Mouse (Mus musculus): ENCODE data around the gene Naa20. TPM values are rescaled to one million over a fixed set of nuclear protein-coding genes. Genes with fewer than 3 reads are reported as not detected.
A peak's percentile ranks its signal among the peaks of the same experiment; 100 is the strongest.

The Naa20 gene
- polyA plus RNA-seq (2016; fragmentation: Nextera tagmentation; extraction: Ambion mirVana), result 115 and 125 TPM in 2 replicates

- WGBS, result 88% methylated on average over 6 of the region's 6 CpGs
- H3K9ac ChIP-seq, result no peak within 1 kb of the TSS
- no peaks in the 10 kb centered on the region for H3K9me3 ChIP-seq (replicated peaks)
- no peaks in the 10 kb centered on the region for H3K27me3 ChIP-seq
- peak within 1 kb of the TSS; percentile 99 for H3K4me3 ChIP-seq
- no peak for ATAC-seq (ENCODE audit: low FRiP score)
- H3K36me3 ChIP-seq, result 0 out of 2 replicates have a peak, but pooled peaks cover under 1% of the 10 kb centered on the region
- H3K4me1 ChIP-seq, result peaks cover 16% of the 10 kb centered on the region
- H3K27ac ChIP-seq, result no peak within 1 kb of the TSS
- H3K4me2 ChIP-seq (replicated peaks), result peak within 1 kb of the TSS; percentile 63
Observed at GRCm38 (mm10) chr2:145901861-145902260, at the start of gene Naa20. TSS of gene Naa20 (plus strand) at chr2:145902099.

- ATAC-seq (ENCODE audit: low FRiP score), result no peak
- no peaks in the 10 kb centered on the region for H3K27me3 ChIP-seq
- 91% methylated on average over 9 of the region's 9 CpGs for WGBS
Observed at GRCm38 (mm10) chr2:145855831-145856230, 46.1 kb upstream of the Naa20 start.

GRCm38 (mm10) chr2:145857864-145858263, 44.0 kb upstream of the Naa20 start:
- Histone ChIP-seq H3K36me3 (no peaks in the 10 kb centered on the region), H3K4me1 (peaks cover 26% of the 10 kb centered on the region), H3K9me3 (replicated peaks) (no peaks in the 10 kb centered on the region), H3K9ac (no peak overlapping the region), H3K27ac (no peak overlapping the region), H3K4me3 (no peak overlapping the region), H3K4me2 (replicated peaks) (no peak overlapping the region), H3K27me3 (no peaks in the 10 kb centered on the region)
- ATAC-seq (ENCODE audit: low FRiP score), result no peak
- WGBS, result 74% methylated on average over 8 of the region's 8 CpGs

More at GRCm38 (mm10) chr2:145855831-145856230, 46.1 kb upstream of the Naa20 start:
- H3K27ac ChIP-seq, result no peak overlapping the region
- H3K36me3 ChIP-seq, result no peaks in the 10 kb centered on the region
- no peak overlapping the region for H3K4me2 ChIP-seq (replicated peaks)
- H3K9me3 ChIP-seq (replicated peaks), result no peaks in the 10 kb centered on the region
- no peak overlapping the region for H3K4me3 ChIP-seq
- peaks cover 17% of the 10 kb centered on the region for H3K4me1 ChIP-seq
- H3K9ac ChIP-seq, result no peak overlapping the region

- peak; percentile 32 for ATAC-seq (ENCODE audit: low FRiP score)
- H3K4me3 ChIP-seq, result no peak overlapping the region
- H3K4me2 ChIP-seq (replicated peaks), result peak overlapping the region; percentile 59
- peaks cover 26% of the 10 kb centered on the region for H3K4me1 ChIP-seq
- WGBS, result 44% methylated on average over 7 of the region's 7 CpGs
- no peaks in the 10 kb centered on the region for H3K36me3 ChIP-seq
- H3K27me3 ChIP-seq, result no peaks in the 10 kb centered on the region
- H3K27ac ChIP-seq, result peak overlapping the region; percentile 86
- H3K9ac ChIP-seq, result peak overlapping the region; percentile 48; the same call in 1 of the 2 replicates
- H3K9me3 ChIP-seq (replicated peaks), result no peaks in the 10 kb centered on the region
Observed at GRCm38 (mm10) chr2:145859442-145859931, 42.4 kb upstream of the Naa20 start.

GRCm38 (mm10) chr2:145859932-145860801, 41.7 kb upstream of the Naa20 start:
- H3K9me3 ChIP-seq (replicated peaks), result no peaks in the 10 kb centered on the region
- H3K4me3 ChIP-seq, result peak overlapping the region; percentile 38
- peaks cover 26% of the 10 kb centered on the region for H3K4me1 ChIP-seq
- WGBS, result 7% methylated on average over 40 of the region's 40 CpGs
- no peaks in the 10 kb centered on the region for H3K36me3 ChIP-seq
- no peaks in the 10 kb centered on the region for H3K27me3 ChIP-seq
- peak overlapping the region; percentile 86 for H3K27ac ChIP-seq
- peak; percentile 89 for ATAC-seq (ENCODE audit: low FRiP score)
- peak overlapping the region; percentile 48 for H3K9ac ChIP-seq
- H3K4me2 ChIP-seq (replicated peaks), result peak overlapping the region; percentile 59

- Histone ChIP-seq H3K4me3 (peak overlapping the region; percentile 38), H3K4me1 (peaks cover 26% of the 10 kb centered on the region), H3K36me3 (no peaks in the 10 kb centered on the region), H3K4me2 (replicated peaks) (peak overlapping the region; percentile 59), H3K27me3 (no peaks in the 10 kb centered on the region), H3K9me3 (replicated peaks) (no peaks in the 10 kb centered on the region), H3K9ac (0 out of 2 replicates have a peak overlapping the region, but pooled peaks have one; percentile 48), H3K27ac (peak overlapping the region; percentile 86)
- WGBS, result 58% methylated on average over 8 of the region's 8 CpGs
- no peak for ATAC-seq (ENCODE audit: low FRiP score)
Observed at GRCm38 (mm10) chr2:145861193-145862123, 40.4 kb upstream of the Naa20 start.

- H3K4me2 ChIP-seq (replicated peaks), result peak overlapping the region; percentile 59
- H3K27me3 ChIP-seq, result no peaks in the 10 kb centered on the region
- peak overlapping the region; percentile 38; the same call in 1 of the 2 replicates for H3K4me3 ChIP-seq
- H3K27ac ChIP-seq, result peak overlapping the region; percentile 72
- ATAC-seq (ENCODE audit: low FRiP score), result no peak
- H3K4me1 ChIP-seq, result peaks cover 26% of the 10 kb centered on the region
- no peaks in the 10 kb centered on the region for H3K9me3 ChIP-seq (replicated peaks)
- no peak overlapping the region for H3K9ac ChIP-seq
- H3K36me3 ChIP-seq, result no peaks in the 10 kb centered on the region
- 36% methylated on average over 10 of the region's 10 CpGs for WGBS
Observed at GRCm38 (mm10) chr2:145862206-145862817, 39.6 kb upstream of the Naa20 start.

- H3K27ac ChIP-seq, result no peak overlapping the region
- no peak overlapping the region for H3K9ac ChIP-seq
- 91% methylated on average over 3 of the region's 3 CpGs for WGBS
- no peak for ATAC-seq (ENCODE audit: low FRiP score)
- H3K9me3 ChIP-seq (replicated peaks), result no peaks in the 10 kb centered on the region
- no peak overlapping the region for H3K4me3 ChIP-seq
- peaks cover 15% of the 10 kb centered on the region for H3K4me1 ChIP-seq
- H3K4me2 ChIP-seq (replicated peaks), result no peak overlapping the region
- H3K27me3 ChIP-seq, result no peaks in the 10 kb centered on the region
- no peaks in the 10 kb centered on the region for H3K36me3 ChIP-seq
Observed at GRCm38 (mm10) chr2:145865344-145865743, 36.6 kb upstream of the Naa20 start.

GRCm38 (mm10) chr2:145866238-145866637, 35.7 kb upstream of the Naa20 start:
- ATAC-seq (ENCODE audit: low FRiP score), result no peak
- Histone ChIP-seq H3K36me3 (no peaks in the 10 kb centered on the region), H3K27ac (no peak overlapping the region), H3K4me3 (no peak overlapping the region), H3K4me1 (peaks cover 9% of the 10 kb centered on the region), H3K9me3 (replicated peaks) (no peaks in the 10 kb centered on the region), H3K4me2 (replicated peaks) (no peak overlapping the region), H3K27me3 (no peaks in the 10 kb centered on the region), H3K9ac (no peak overlapping the region)
- 94% methylated on average over 3 of the region's 3 CpGs for WGBS

- ATAC-seq (ENCODE audit: low FRiP score), result no peak
- Histone ChIP-seq H3K4me2 (replicated peaks) (no peak overlapping the region), H3K4me3 (no peak overlapping the region), H3K9me3 (replicated peaks) (no peaks in the 10 kb centered on the region), H3K4me1 (peaks cover 6% of the 10 kb centered on the region; the same call in 1 of the 2 replicates), H3K27ac (no peak overlapping the region), H3K9ac (no peak overlapping the region), H3K27me3 (no peaks in the 10 kb centered on the region), H3K36me3 (no peaks in the 10 kb centered on the region)
- 93% methylated on average over 11 of the region's 11 CpGs for WGBS
Observed at GRCm38 (mm10) chr2:145866695-145867449, 35.0 kb upstream of the Naa20 start.

GRCm38 (mm10) chr2:145871308-145871707, 30.6 kb upstream of the Naa20 start:
- Histone ChIP-seq H3K27me3 (no peaks in the 10 kb centered on the region), H3K27ac (no peak overlapping the region), H3K9ac (no peak overlapping the region), H3K4me1 (no peaks in the 10 kb centered on the region), H3K4me2 (replicated peaks) (no peak overlapping the region), H3K36me3 (0 out of 2 replicates have a peak, but pooled peaks cover under 1% of the 10 kb centered on the region), H3K4me3 (no peak overlapping the region), H3K9me3 (replicated peaks) (no peaks in the 10 kb centered on the region)
- no peak for ATAC-seq (ENCODE audit: low FRiP score)
- WGBS, result 92% methylated on average over 4 of the region's 4 CpGs
